Mouse (Mus musculus) testis, adult 2 months (tissue): Measurements from ENCODE around the gene Cyp4f39. TPM values are rescaled to one million over a fixed set of nuclear protein-coding genes. Genes with fewer than 3 reads are reported as not detected.
"Not testable (repeated sequence)": the region's sequence is repeated elsewhere in the genome, so short reads cannot be mapped to it uniquely, and the experiment has no call there.

Experiments
- H3K27ac ChIP-seq: fragments of 200-500 bp; 2 replicates; pipeline ENCODE4 v1.5.1; 2012; ENCODE audit warnings: low read depth, low read length; ENCODE audit not compliant: control insufficient read depth, insufficient read depth
- H3K27me3 ChIP-seq: fragments of 200-500 bp; 2 replicates; pipeline ENCODE4 v1.6.1; 2012; ENCODE audit warnings: mild to moderate bottlenecking, low read length, moderate library complexity; ENCODE audit not compliant: control insufficient read depth, insufficient read depth
- H3K36me3 ChIP-seq: fragments of 200-500 bp; 2 replicates; pipeline ENCODE4 v1.6.1; 2012; ENCODE audit warnings: mild to moderate bottlenecking, low read length; ENCODE audit not compliant: control insufficient read depth, insufficient read depth
- H3K4me1 ChIP-seq: fragments of 200-500 bp; 2 replicates; pipeline ENCODE4 v1.6.1; 2012; ENCODE audit warnings: low read length; ENCODE audit not compliant: control insufficient read depth, insufficient read depth
- H3K4me3 ChIP-seq: fragments of 200-500 bp; 2 replicates; pipeline ENCODE4 v1.5.1; 2012; ENCODE audit warnings: low read depth, mild to moderate bottlenecking, low read length, moderate library complexity, mixed read lengths; ENCODE audit not compliant: control insufficient read depth
- CTCF ChIP-seq: fragments of 200-500 bp; IDR thresholded peaks from 2 replicates; pipeline ENCODE4 v1.5.1; 2012; ENCODE audit warnings: low read depth, mild to moderate bottlenecking, inconsistent platforms, low read length, moderate library complexity; ENCODE audit not compliant: control insufficient read depth, insufficient read depth, insufficient replicate concordance
- POLR2A ChIP-seq: fragments of 200-500 bp; IDR thresholded peaks from 2 replicates; pipeline ENCODE4 v1.6.1; 2012; ENCODE audit warnings: low read depth, mild to moderate bottlenecking, inconsistent platforms, low read length, moderate library complexity; ENCODE audit not compliant: control insufficient read depth
- polyA plus RNA-seq: library from polyadenylated mRNA; depleted of rRNA; stranded (reverse); fragments of >200 nt; gene quantifications from 2 replicates; pipeline ENCODE4 v1.2.3, GENCODE M21; 2012

Gene Cyp4f39
- polyA plus RNA-seq, 1 experiment = 67.7 TPM

- Histone ChIP-seq H3K27me3 (no peaks in the 10 kb centered on the region), H3K27ac (no peak overlapping the region), H3K4me3 (no peak overlapping the region), H3K36me3 (no peaks in the 10 kb centered on the region), H3K4me1 (no peaks in the 10 kb centered on the region)
- TF ChIP-seq CTCF (no peak), POLR2A (no peak)
These were observed 63.6 kb downstream of the Cyp4f39 start for GRCm38 (mm10) chr17:32516126-32516525.

DNA sequence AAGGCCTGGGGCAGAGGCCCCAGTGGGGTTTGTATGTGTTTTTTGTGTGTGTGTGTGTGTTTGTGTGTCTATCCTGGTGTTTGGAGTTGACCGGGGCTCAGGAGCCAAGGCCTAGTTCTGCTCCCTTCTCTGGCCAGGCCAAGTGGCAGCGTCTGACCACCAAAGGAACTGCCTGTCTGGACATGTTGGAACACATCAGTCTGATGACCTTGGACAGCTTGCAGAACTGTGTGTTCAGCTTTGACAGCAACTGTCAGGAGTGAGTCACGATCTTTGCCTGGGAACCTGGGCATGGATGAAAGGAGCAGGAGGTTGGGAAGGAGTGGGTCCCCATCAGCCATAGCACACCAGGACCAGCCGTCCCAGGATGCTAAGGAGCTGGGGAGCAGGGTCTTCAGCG, 69.5 kb downstream of the Cyp4f39 start:
- no peak overlapping the region for H3K4me3 ChIP-seq
- H3K27ac ChIP-seq = no peak overlapping the region
- TF ChIP-seq POLR2A = no peak
- no peak for TF ChIP-seq CTCF
- H3K36me3 ChIP-seq = no peaks in the 10 kb centered on the region
- no peaks in the 10 kb centered on the region for H3K4me1 ChIP-seq
- no peaks in the 10 kb centered on the region for H3K27me3 ChIP-seq

DNA sequence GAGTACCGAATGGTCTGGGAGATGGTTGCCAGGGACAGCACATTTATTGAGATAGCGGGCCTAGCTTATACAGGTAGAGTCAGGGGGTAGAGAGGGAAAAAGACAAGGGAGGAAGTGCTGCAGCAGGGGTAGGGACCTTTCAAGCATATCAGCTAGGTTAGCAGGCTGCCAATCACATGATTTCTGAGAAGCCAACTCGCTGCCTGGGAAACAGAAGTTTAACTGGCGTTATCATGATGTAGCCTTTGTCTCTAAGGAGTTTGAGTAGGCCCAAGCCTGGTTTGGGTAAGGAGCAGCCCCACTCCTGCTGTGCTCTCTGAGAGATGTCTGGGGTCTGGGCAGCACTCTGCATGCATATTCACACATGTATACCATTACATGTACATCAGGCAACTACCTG, 69.9 kb downstream of the Cyp4f39 start:
- Histone ChIP-seq H3K27ac (no peak overlapping the region), H3K4me3 (no peak overlapping the region), H3K36me3 (no peaks in the 10 kb centered on the region), H3K4me1 (no peaks in the 10 kb centered on the region), H3K27me3 (no peaks in the 10 kb centered on the region)
- TF ChIP-seq POLR2A (no peak), CTCF (no peak)

- no peak overlapping the region for H3K4me3 ChIP-seq
- TF ChIP-seq CTCF (no peak), POLR2A (no peak)
- H3K27me3 ChIP-seq = no peaks in the 10 kb centered on the region
- H3K36me3 ChIP-seq = no peaks in the 10 kb centered on the region
- H3K27ac ChIP-seq = no peak overlapping the region
- no peaks in the 10 kb centered on the region for H3K4me1 ChIP-seq
These were observed 70.3 kb downstream of the Cyp4f39 start for GRCm38 (mm10) chr17:32522816-32523215.

GRCm38 (mm10) chr17:32523895-32524294, 71.4 kb downstream of the Cyp4f39 start:
- Histone ChIP-seq H3K4me1 (no peaks in the 10 kb centered on the region), H3K27me3 (no peaks in the 10 kb centered on the region), H3K27ac (no peak overlapping the region), H3K36me3 (no peaks in the 10 kb centered on the region), H3K4me3 (no peak overlapping the region)
- no peak for TF ChIP-seq CTCF
- TF ChIP-seq POLR2A = no peak

DNA sequence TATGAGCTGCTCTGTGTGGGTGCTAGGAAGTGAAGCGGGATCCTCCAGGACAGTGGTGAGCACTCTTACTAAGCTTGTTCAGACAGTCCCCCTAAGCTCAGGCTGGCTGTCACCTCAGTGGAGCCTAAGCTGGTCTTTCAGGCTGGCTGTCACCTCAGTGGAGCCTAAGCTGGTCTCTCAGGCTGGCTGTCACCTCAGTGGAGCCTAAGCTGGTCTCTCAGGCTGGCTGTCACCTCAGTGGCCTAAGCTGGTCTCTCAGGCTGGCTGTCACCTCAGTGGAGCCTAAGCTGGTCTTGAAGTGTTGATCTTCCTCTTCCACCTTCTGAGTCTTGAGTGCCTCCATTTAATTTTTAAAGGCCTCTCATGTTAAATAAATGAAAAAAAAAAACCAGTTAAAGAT, 73.8 kb downstream of the Cyp4f39 start:
- H3K27ac ChIP-seq, H3K4me3 ChIP-seq, H3K27me3 ChIP-seq, H3K4me1 ChIP-seq, H3K36me3 ChIP-seq: not testable (repeated sequence)

GRCm38 (mm10) chr17:32527748-32528147, 75.2 kb downstream of the Cyp4f39 start:
- Histone ChIP-seq H3K4me3 (no peak overlapping the region), H3K27ac (no peak overlapping the region), H3K4me1 (no peaks in the 10 kb centered on the region), H3K36me3 (no peaks in the 10 kb centered on the region), H3K27me3 (no peaks in the 10 kb centered on the region)
- TF ChIP-seq POLR2A (no peak), CTCF (no peak)

DNA sequence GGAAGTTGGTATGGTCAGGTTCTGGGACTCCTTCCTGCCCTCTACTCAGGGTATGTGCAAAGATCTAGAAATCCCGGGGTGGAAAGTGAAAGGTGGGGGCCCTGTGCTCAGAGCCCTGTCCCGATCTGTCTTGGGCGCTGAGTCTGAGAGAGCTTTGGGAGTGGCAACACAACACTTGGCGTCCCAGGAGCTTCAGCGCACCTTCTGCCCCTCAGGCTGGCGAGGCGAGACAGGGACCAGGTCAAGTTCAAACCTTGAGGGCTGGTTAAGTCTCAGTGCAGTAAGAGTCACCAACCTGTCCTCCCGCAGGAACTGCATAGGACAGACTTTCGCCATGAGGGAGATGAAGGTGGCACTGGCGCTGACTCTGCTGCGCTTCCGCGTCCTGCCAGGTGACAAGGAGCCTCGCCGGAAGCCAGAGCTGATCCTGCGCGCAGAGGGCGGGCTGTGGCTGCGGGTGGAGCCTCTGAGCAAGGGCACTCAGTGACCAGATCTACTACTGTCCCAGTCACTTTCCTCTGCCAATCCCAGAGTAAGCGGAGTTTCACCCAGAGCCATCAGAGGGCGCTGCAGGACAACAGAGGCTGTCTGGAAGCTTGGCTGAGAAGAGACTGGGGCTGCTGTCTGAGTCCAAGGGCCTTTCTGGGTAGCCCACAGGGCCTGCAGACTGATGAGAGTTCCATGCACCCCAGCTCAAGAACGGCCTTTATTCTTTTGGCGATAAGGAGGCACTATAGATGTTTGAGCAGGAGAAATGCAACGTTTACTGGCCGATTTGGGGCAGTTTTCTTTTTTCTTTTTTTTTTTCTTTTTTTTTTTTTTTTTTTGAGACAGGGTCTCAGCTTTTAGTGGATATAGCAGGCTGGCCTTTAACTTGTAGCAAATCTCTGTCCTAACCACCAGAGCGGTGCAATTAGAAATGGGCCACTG, 76.2 kb downstream of the Cyp4f39 start:
- H3K36me3 ChIP-seq = no peaks in the 10 kb centered on the region
- no peak for TF ChIP-seq POLR2A
- TF ChIP-seq CTCF = peak; percentile 67; the same call in 1 of the 2 replicates
- H3K4me1 ChIP-seq = no peaks in the 10 kb centered on the region
- H3K27ac ChIP-seq = no peak overlapping the region
- no peaks in the 10 kb centered on the region for H3K27me3 ChIP-seq
- H3K4me3 ChIP-seq = peak overlapping the region; percentile 12

DNA sequence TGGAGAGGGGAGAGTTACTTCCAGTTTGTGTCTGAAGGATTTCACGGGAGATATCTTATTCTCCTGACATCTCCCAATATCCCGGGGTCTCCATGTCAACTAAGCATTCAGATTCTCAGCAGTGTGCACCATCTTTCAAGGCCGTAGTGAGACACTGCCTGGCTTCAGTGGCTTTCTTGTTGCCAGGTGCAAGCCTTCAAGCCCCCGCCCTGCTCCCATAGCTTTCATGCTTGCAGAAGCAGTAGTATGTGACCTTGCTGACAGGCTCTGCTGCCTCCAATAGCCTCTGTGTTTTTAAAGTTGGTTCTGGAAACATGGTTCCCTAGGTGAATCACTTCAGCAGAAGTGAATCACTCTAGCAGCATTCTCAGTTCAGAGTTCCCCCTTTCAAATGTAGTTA, 79.8 kb downstream of the Cyp4f39 start:
- not testable (repeated sequence) for H3K4me3 ChIP-seq, H3K4me1 ChIP-seq, H3K27me3 ChIP-seq, H3K27ac ChIP-seq, H3K36me3 ChIP-seq
